Mouse (Mus musculus) ES-E14 (cell line): ENCODE results near the gene Ctr9.

ENCODE experiments used
- CHD2 ChIP-seq: IDR thresholded peaks from 2 replicates; pipeline ENCODE4 v1.6.1; 2014; ENCODE audit warnings: mild to moderate bottlenecking, low read depth, low read length, inconsistent platforms
- MAFK ChIP-seq: IDR thresholded peaks from 2 replicates; pipeline ENCODE4 v1.6.1; 2014; ENCODE audit warnings: mild to moderate bottlenecking, low read depth, low read length, inconsistent platforms; ENCODE audit not compliant: insufficient read depth
- ZC3H11A ChIP-seq: IDR thresholded peaks from 2 replicates; pipeline ENCODE4 v1.6.1; 2012; ENCODE audit warnings: low read depth, mild to moderate bottlenecking, inconsistent platforms, low read length, borderline replicate concordance
- ZNF384 ChIP-seq: IDR thresholded peaks from 2 replicates; pipeline ENCODE4 v1.6.1; 2012; ENCODE audit warnings: low read depth, low read length, inconsistent platforms

DNA sequence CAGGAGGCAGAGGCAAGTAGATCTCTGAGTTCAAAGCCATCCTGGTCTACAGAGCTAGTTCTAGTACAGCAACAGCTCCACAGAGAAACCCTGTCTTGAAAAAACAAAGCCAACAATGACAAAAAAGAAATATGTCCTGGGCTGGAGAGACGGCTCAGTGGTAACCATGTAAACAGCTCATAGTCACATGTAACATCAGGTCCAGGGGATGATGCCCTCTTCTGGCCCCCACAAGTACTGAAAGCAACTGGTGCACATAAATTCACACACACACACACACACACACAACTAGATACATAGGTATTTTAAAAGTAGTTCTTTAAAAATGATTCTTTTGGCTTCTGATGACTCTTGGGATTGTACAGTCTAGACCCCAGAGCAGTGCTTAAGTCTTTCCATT is 34.2 kb downstream of the Ctr9 start:
- TF ChIP-seq ZC3H11A (no peak), ZNF384 (no peak), CHD2 (no peak), MAFK (no peak)
